Mouse (Mus musculus): ENCODE results near the gene Rai14.

GRCm38 (mm10) chr15:10713181-10713625 lies 1.2 kb downstream of the Rai14 start:
- TF ChIP-seq POLR2A (IDR thresholded peaks at IDR 0.05; ENCODE audit: insufficient read length, low read depth) (no peak), E2F4 (IDR thresholded peaks at IDR 0.05; ENCODE audit: insufficient read depth) (no peak), MAX (IDR thresholded peaks at IDR 0.05; ENCODE audit: low read depth) (no peak), TCF12 (IDR thresholded peaks at IDR 0.05; ENCODE audit: insufficient read depth, poor library complexity, severe bottlenecking) (no peak), USF1 (IDR thresholded peaks at IDR 0.05; ENCODE audit: low read depth) (no peak), MYOD1 (IDR thresholded peaks at IDR 0.05; ENCODE audit: control insufficient read depth in 1 of 3, insufficient read length in 2 of 3, low read depth in 2 of 3) (no peak), POLR2AphosphoS2 (IDR thresholded peaks at IDR 0.05; ENCODE audit: insufficient read length, low read depth) (no peak), REST (IDR thresholded peaks at IDR 0.05; ENCODE audit: insufficient read depth, insufficient read length) (no peak), CEBPB (IDR thresholded peaks at IDR 0.05; ENCODE audit: insufficient read depth, poor library complexity, severe bottlenecking) (no peak), SRF (IDR thresholded peaks at IDR 0.05; ENCODE audit: control insufficient read depth, insufficient read length, low read depth) (no peak), MYOG (IDR thresholded peaks at IDR 0.05; ENCODE audit: control insufficient read depth in 1 of 3, insufficient read depth in 1 of 3, insufficient read length in 2 of 3, low read depth in 2 of 3) (no peak)
